Mouse (Mus musculus) retina, postnatal 7 days (tissue): ENCODE results near the gene Mettl8.

ENCODE experiments used
- DNase-seq: peaks from one replicate; pipeline ENCODE4 v3.0.0-alpha.2; 2012; ENCODE audit warnings: low read depth, low spot score

The Mettl8 gene

GRCm38 (mm10) chr2:70932965-70933364 is 122.4 kb downstream of the Mettl8 start:
- no peak for DNase-seq

DNA sequence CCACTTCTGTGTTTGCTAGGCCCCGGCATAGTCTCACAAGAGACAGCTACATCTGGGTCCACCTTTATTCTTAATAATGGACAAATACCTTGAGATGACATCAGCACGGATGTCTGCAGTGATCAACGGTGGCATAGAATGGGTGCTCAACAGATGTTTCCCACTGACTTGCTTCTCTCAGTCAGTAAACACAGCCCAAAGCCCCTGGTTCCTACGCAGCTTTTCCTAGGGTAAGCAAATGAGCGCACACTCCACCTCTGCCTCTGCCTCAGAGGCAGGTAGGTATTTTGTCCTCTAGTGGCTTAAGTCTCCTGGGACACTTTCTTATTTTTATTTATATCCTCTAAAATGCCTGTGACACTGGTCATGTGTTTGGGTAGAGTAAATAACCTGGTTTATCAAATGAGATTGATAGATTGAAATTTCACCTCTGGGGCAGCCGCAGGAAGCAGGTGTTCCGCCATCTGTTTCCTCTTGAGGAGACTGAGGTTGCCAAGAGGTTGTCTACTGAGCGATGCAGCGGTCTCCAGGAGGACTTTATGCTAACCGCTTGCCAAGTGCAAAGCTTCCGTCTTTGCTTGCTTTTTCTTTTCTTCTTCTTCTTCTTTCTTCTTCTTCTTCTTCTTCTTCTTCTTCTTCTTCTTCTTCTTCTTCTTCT is 124.6 kb downstream of the Mettl8 start:
- no peak for DNase-seq

GRCm38 (mm10) chr2:70929714-70930113 is 125.7 kb downstream of the Mettl8 start:
- no peak for DNase-seq

GRCm38 (mm10) chr2:70924049-70924448 is 131.3 kb downstream of the Mettl8 start:
- DNase-seq, result no peak

- DNase-seq, result no peak
Observed at GRCm38 (mm10) chr2:70922814-70923213, 132.6 kb downstream of the Mettl8 start.

DNA sequence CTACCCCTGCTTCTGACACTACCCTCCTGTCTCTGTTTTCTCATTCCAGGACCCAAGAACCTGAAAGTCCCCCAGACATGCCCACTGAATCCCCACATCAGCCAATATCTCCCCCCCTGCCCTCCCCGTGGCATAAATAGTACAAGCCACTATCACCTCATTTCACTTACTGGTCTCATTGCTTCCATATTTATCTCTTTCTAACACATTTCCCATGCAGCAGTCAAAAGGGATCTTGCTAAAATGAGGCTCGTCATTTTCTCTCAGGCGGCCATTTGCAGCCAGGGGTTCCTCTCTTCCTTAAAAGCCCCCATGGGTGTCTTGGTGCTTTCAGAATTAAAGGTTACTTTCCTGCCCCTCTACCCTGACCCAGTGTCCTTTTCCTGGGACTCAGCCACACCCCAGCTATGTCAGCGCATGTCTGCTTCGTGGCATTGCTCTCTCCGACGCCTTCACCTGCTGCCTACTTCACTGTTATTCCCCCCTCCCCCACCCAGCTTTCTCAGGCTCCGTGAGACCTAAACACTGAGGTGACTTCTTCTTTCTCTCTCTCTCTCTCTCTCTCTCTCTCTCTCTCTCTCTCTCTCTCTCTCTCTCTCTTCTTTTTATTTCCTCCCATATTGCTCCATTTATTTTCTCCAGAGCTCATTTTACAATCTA is 134.3 kb downstream of the Mettl8 start:
- no peak for DNase-seq

GRCm38 (mm10) chr2:70919913-70920522 is 135.4 kb downstream of the Mettl8 start:
- no peak for DNase-seq

DNA sequence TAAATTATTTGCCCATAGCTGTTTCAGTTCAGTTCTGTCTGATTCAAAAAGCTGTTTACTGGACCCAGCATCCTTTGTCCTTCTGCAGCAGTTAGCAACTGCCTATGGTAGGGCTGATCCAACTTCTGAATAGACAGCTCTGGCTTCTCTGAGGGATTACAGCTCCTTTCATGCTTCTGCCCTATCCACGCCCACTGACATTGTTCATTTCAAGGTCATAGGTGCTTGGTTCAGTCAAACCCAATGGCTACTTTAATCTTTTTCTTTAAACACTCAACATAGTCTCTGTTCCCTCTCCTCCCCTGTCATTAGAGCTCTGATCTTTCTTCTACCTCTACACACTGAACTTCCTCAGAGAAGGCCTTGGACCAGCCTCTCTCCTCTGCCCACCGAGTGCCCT is 136.9 kb downstream of the Mettl8 start:
- DNase-seq, result no peak
